Comparison of ENCODE assay signal across 24 mouse cellular contexts in the genomic region with DNA sequence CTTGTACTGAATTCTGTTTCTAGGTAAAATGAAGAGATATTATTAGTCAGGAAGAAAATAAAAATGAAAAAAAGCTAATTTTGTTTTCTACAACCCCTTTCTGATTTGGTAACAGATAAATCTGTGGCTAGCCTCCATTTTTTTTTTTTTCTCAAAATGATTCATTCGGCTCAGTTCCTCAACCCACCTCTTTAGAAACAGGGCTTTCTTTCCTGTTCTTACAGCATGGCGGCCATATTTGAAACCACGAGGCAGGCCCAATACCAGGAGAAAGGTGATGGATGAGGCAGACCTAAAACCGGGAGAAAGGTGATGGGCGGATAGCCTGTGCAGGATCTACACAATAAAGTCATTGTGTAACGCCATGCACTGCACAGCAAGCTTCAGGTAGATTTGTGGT.
DNase-seq lines count a peak whose midpoint lies in the region; ATAC-seq and TF ChIP-seq lines count a peak whose summit lies in the region.
"Had no signal": no experiment of that assay in that cellular context is flagged by ENCODE, and none has a peak within 500 bp of the region (broad histone marks: within the 10 kb centered on the region; RNA-seq: fewer than 3 reads in every experiment).

No protein-coding gene starts in this region.

- no peaks in the 10 kb centered on the region for H3K36me3 ChIP-seq in ES-E14 (ENCODE audit: control insufficient read depth, insufficient read depth, low read length, poor library complexity, severe bottlenecking)
- H3K36me3 ChIP-seq: embryonic facial prominence, embryonic 12.5 days; hindbrain, embryonic 15.5 days; lung, embryonic 15.5 days; midbrain, embryonic 15.5 days had no signal

- peak overlapping the region; percentile 33; the same call in 1 of the 2 replicates for H3K9ac ChIP-seq in ES-E14 (ENCODE audit: insufficient read depth, low read depth, low read length, poor library complexity, severe bottlenecking)
- H3K9ac ChIP-seq: embryonic facial prominence, embryonic 12.5 days; forebrain, embryonic 13.5 days; hindbrain, embryonic 15.5 days; liver, embryonic 14.5 days; lung, embryonic 15.5 days; midbrain, embryonic 15.5 days had no signal

- peak overlapping the region in 1 of 2 experiments; percentile 18; a peak in 1 of 4 replicates for H3K4me3 ChIP-seq in ES-E14 (ENCODE audit: insufficient read depth in 1 of 2, low read depth in 1 of 2, low read length in 2 of 2, poor library complexity in 1 of 2, severe bottlenecking in 1 of 2)
- H3K4me3 ChIP-seq: embryonic facial prominence, embryonic 12.5 days; erythroblast, embryonic 14.5 days; forebrain, embryonic 13.5 days; hindbrain, embryonic 15.5 days; layer of hippocampus, adult 2 months; lung, embryonic 15.5 days; midbrain, embryonic 15.5 days; myocyte had no signal

- intact Hi-C loops in left cerebral cortex, postnatal 4 days (cut with DNase I) = no loop called here

- in situ Hi-C loops in ES-E14 (cut with MboI; ENCODE audit: low sequenced_read_pairs in 2 of 2, unreplicated experiment in 2 of 2) = no loop called here

- H3K27ac ChIP-seq in ES-E14 (ENCODE audit: insufficient read depth, low read depth, low read length, poor library complexity, severe bottlenecking) = peak overlapping the region; percentile 88
- H3K27ac ChIP-seq: forebrain, embryonic 13.5 days; hindbrain, embryonic 15.5 days; layer of hippocampus, adult 2 months; liver, embryonic 14.5 days; lung, embryonic 15.5 days; midbrain, embryonic 15.5 days had no signal

- peaks cover 17 to 29% of the 10 kb centered on the region in 2 experiments for H3K4me1 ChIP-seq in ES-E14 (ENCODE audit: control insufficient read depth in 2 of 2, insufficient read depth in 2 of 2, low read length in 2 of 2, poor library complexity in 1 of 2)
- H3K4me1 ChIP-seq: embryonic facial prominence, embryonic 12.5 days; hindbrain, embryonic 15.5 days; midbrain, embryonic 15.5 days had no signal

- no peak for DNase-seq in ES-E14 (ENCODE audit: low read depth, low spot score)
- no peak for DNase-seq in left cerebral cortex, postnatal 4 days
- DNase-seq in lung, postnatal 14 days = no peak
- DNase-seq in right cerebral cortex, postnatal 14 days = no peak
- DNase-seq in heart, adult 9 months (ENCODE audit: low spot score in 2 of 2) = no peak
- DNase-seq: adrenal gland, postnatal 25 days; cerebellum, adult 9-10 months; gastrocnemius, postnatal 10 days; kidney, adult 11 months; layer of hippocampus, postnatal 36 days; spleen, adult 18-20 months had no signal

- peak; percentile 40 for ATAC-seq in CD4-positive, CD25-positive, alpha-beta regulatory T cell, adult 4 months
- peak; percentile 60 for ATAC-seq in granulocyte monocyte progenitor cell, adult 5-6 weeks (replicated peaks; ENCODE audit: poor library complexity, severe bottlenecking)
- peak; percentile 66 for ATAC-seq in megakaryocyte, adult 5-6 weeks (ENCODE audit: poor library complexity, severe bottlenecking)
- ATAC-seq: forebrain, embryonic 13.5 days; midbrain, embryonic 15.5 days; Patski had no signal

- H3K9me3 ChIP-seq in ES-E14 (ENCODE audit: control insufficient read depth, insufficient read depth, low read depth, low read length) = no peaks in the 10 kb centered on the region
- H3K9me3 ChIP-seq: embryonic facial prominence, embryonic 12.5 days; forebrain, embryonic 13.5 days; hindbrain, embryonic 15.5 days; lung, embryonic 15.5 days; midbrain, embryonic 15.5 days had no signal

TF ChIP-seq in ES-E14, 5 proteins besides CTCF, POLR2A, EP300 and RAD21:
- TF ChIP-seq ZC3H11A (IDR thresholded peaks at IDR 0.05; ENCODE audit: borderline replicate concordance, low read depth, low read length) = no peak
- no peak for TF ChIP-seq MAFK (IDR thresholded peaks at IDR 0.05; ENCODE audit: insufficient read depth, low read depth, low read length)
- TF ChIP-seq CHD2 (IDR thresholded peaks at IDR 0.05; ENCODE audit: low read depth, low read length) = no peak
- TF ChIP-seq HCFC1 (IDR thresholded peaks at IDR 0.05; ENCODE audit: borderline replicate concordance, insufficient read depth, low read length) = no peak
